ENCODE assay signal across 30 mouse cellular contexts in the genomic region with DNA sequence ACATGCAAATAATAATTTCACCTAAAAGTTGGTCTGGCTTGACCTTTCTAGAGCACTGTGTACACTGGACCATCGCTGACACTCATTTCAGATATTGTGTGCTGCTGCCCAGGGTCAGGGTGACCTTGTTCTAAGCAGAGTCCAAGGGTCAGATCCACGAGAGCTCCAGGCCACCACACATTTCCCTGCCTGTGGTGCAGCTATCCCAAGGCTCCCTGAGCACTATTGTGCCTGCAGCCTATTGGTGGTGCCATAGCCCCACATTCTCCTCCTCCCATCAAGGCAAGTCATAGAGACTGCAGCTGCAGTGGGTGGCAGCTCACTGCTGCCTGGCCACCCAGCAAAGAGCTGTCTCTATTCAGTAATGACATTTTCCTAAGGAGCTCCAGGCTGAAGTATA. TPM values are rescaled to one million over a fixed set of nuclear protein-coding genes. Genes with fewer than 3 reads are reported as not detected.
DNase-seq lines count a peak whose midpoint lies in the region; ATAC-seq and TF ChIP-seq lines count a peak whose summit lies in the region.
"Had no signal": no experiment of that assay in that cellular context is flagged by ENCODE, and none has a peak within 500 bp of the region (broad histone marks: within the 10 kb centered on the region; RNA-seq: fewer than 3 reads in every experiment).

No protein-coding gene starts in this region.

- TF ChIP-seq POLR2A in liver, adult 2 months (IDR thresholded peaks at IDR 0.05; ENCODE audit: extremely low read depth, insufficient read depth, low read length), result no peak

- no peak overlapping the region for H3K27ac ChIP-seq in liver, adult 2 months (replicated peaks; ENCODE audit: insufficient read depth, low read depth, low read length)
- no peak overlapping the region for H3K27ac ChIP-seq in liver, embryonic 14.5 days
- H3K27ac ChIP-seq: forebrain, embryonic 10.5 days; hindbrain, embryonic 10.5 days; kidney, postnatal 0 days; limb, embryonic 12.5 days had no signal

- H3K79me2 ChIP-seq in liver, adult 2 months (ENCODE audit: control insufficient read depth, insufficient read depth, low read length), result no peaks in the 10 kb centered on the region

- no peaks in the 10 kb centered on the region for H3K4me1 ChIP-seq in liver, adult 2 months (ENCODE audit: control insufficient read depth, insufficient read depth, low read length)
- no peaks in the 10 kb centered on the region for H3K4me1 ChIP-seq in liver, embryonic 14.5 days (replicated peaks; ENCODE audit: control insufficient read depth in 2 of 2, insufficient read depth in 2 of 2, low read length in 1 of 2)
- H3K4me1 ChIP-seq: forebrain, embryonic 10.5 days; hindbrain, embryonic 10.5 days; limb, embryonic 12.5 days had no signal

- peak; percentile 66 for DNase-seq in liver, adult 2 months (ENCODE audit: extremely low read depth, low read depth, low spot score)
- DNase-seq in liver, result no peak
- DNase-seq in spleen, adult 18-20 months, result peak; percentile 10
- DNase-seq in spleen, postnatal 10 days (ENCODE audit: low spot score in 2 of 2), result no peak
- no peak for DNase-seq in liver, embryonic 14.5 days (ENCODE audit: low read depth in 3 of 3, low spot score in 3 of 3)
- no peak for DNase-seq in adrenal gland, postnatal 4 days (ENCODE audit: low spot score in 2 of 2)
- DNase-seq in kidney, postnatal 10 days, result no peak
- DNase-seq: adrenal gland, postnatal 14 days; cerebellum, adult 11-12 months; cerebellum, postnatal 25 days; embryo, embryonic 11 days; gastrocnemius, postnatal 10 days; heart, adult 11 months; kidney, adult 18-20 months; lung, adult 2 months; thymus, adult 2 months had no signal

- no peak overlapping the region for H3K4me2 ChIP-seq in liver, embryonic 14.5 days (ENCODE audit: low read depth)
- H3K4me2 ChIP-seq: limb, embryonic 12.5 days had no signal

- no peak overlapping the region for H3K4me3 ChIP-seq in liver, adult 2 months (ENCODE audit: insufficient read depth, low read depth, low read length)
- no peak overlapping the region for H3K4me3 ChIP-seq in liver, embryonic 14.5 days (ENCODE audit: insufficient read depth in 1 of 2, low read depth in 2 of 2, low read length in 2 of 2)
- H3K4me3 ChIP-seq: forebrain, embryonic 10.5 days; hindbrain, embryonic 10.5 days; limb, embryonic 12.5 days had no signal

- TF ChIP-seq CTCF in liver, adult 2 months (IDR thresholded peaks at IDR 0.05; ENCODE audit: low read depth, low read length), result peak; percentile 58
- TF ChIP-seq CTCF in liver, embryonic 14.5 days (IDR thresholded peaks at IDR 0.05; ENCODE audit: low read depth), result 0 out of 2 replicates have a peak, but pooled peaks have one; percentile 7

- WGBS in liver, adult 2 months, result 18% methylated on average over 2 of the region's 2 CpGs
- WGBS in liver, embryonic 14.5 days (ENCODE audit: insufficient replicate concordance), result 19% methylated on average over 2 of the region's 2 CpGs

- no peaks in the 10 kb centered on the region for H3K36me3 ChIP-seq in liver, adult 2 months (ENCODE audit: control insufficient read depth, insufficient read depth, low read length)
- no peaks in the 10 kb centered on the region for H3K36me3 ChIP-seq in liver, embryonic 14.5 days (replicated peaks; ENCODE audit: control insufficient read depth, insufficient read depth, low read depth)
- H3K36me3 ChIP-seq: forebrain, embryonic 10.5 days; hindbrain, embryonic 10.5 days; limb, embryonic 12.5 days had no signal

- H3K27me3 ChIP-seq in liver, adult 2 months (ENCODE audit: control insufficient read depth, insufficient read depth, low read length), result no peaks in the 10 kb centered on the region
- H3K27me3 ChIP-seq in liver, embryonic 14.5 days (ENCODE audit: control insufficient read depth, insufficient read depth, low read length), result no peaks in the 10 kb centered on the region
- H3K27me3 ChIP-seq: limb, embryonic 12.5 days had no signal

- TF ChIP-seq EP300 in liver, embryonic 14.5 days (IDR thresholded peaks at IDR 0.05; ENCODE audit: low read depth), result no peak

- no peak overlapping the region for H3K9ac ChIP-seq in liver, adult 2 months (ENCODE audit: low read depth, low read length)
- H3K9ac ChIP-seq in liver, embryonic 14.5 days (replicated peaks), result no peak overlapping the region
- H3K9ac ChIP-seq: limb, embryonic 12.5 days had no signal

- no peaks in the 10 kb centered on the region for H3K9me3 ChIP-seq in liver, embryonic 14.5 days (ENCODE audit: control insufficient read depth, low read length)
- H3K9me3 ChIP-seq: forebrain, embryonic 10.5 days; hindbrain, embryonic 10.5 days; limb, embryonic 12.5 days had no signal

- ATAC-seq in liver, embryonic 14.5 days (ENCODE audit: insufficient read depth), result no peak
- ATAC-seq: activated CD4-positive, CD25-positive, alpha-beta regulatory T cell, adult 4 months; midbrain, embryonic 16.5 days had no signal

RNA-seq across cellular contexts. Expression of a gene that starts 2.7 kb away (rescaled TPM):
- not detected in 2 replicates for total RNA-seq in liver, adult 2 months (2014; rRNA removed)
- not detected in 2 replicates for polyA plus RNA-seq in liver, adult 2 months (2012; rRNA removed)
- not detected in 2 replicates for polyA plus RNA-seq in liver, embryonic 14.5 days (2012; rRNA removed)
- polyA plus RNA-seq in liver, embryonic 14.5 days (2014; fragmentation: Nextera tagmentation; extraction: Ambion mirVana), result not detected in 2 replicates
- not detected for total RNA-seq in adrenal gland, postnatal 4 days (2021)
- total RNA-seq: adrenal gland, postnatal 14 days; gastrocnemius, postnatal 10 days; layer of hippocampus, adult 18-20 months; layer of hippocampus, postnatal 25 days; left cerebral cortex, postnatal 10 days had no signal
- polyA plus RNA-seq: activated CD4-positive, CD25-positive, alpha-beta regulatory T cell, adult 4 months; C2C12; forebrain, embryonic 10.5 days; frontal cortex, adult 2 months; heart, embryonic 14.5 days; hindbrain, embryonic 10.5 days; kidney, postnatal 0 days; limb, embryonic 12.5 days; lung, adult 2 months; midbrain, embryonic 16.5 days; small intestine, adult 2 months; stomach, embryonic 16.5 days; thymus, adult 2 months had no signal

Comparison
In these comparisons a context has a peak if more than half of its experiments do, and no peak if none do; other contexts are left out.
1. DNase-seq: peak in liver, adult 2 months (single experiment) and spleen, adult 18-20 months (2 of 2); none in liver (single experiment), spleen, postnatal 10 days (0 of 2), liver, embryonic 14.5 days (0 of 3), adrenal gland, postnatal 4 days (0 of 2) and kidney, postnatal 10 days (single experiment).